Comparison of ENCODE assay signal across 9 mouse cellular contexts in genomic region chr15:102326892-102327291, GRCm38 (mm10). TPM values are rescaled to one million over a fixed set of nuclear protein-coding genes. Genes with fewer than 3 reads are reported as not detected.
DNase-seq lines count a peak whose midpoint lies in the region; ATAC-seq and TF ChIP-seq lines count a peak whose summit lies in the region.
"Had no signal": no experiment of that assay in that cellular context is flagged by ENCODE, and none has a peak within 500 bp of the region (broad histone marks: within the 10 kb centered on the region; RNA-seq: fewer than 3 reads in every experiment).

No protein-coding gene starts in this region.

- TF ChIP-seq CTCF in heart, postnatal 0 days (IDR thresholded peaks at IDR 0.05; ENCODE audit: low read depth): no peak
- TF ChIP-seq CTCF in bone marrow, adult 2 months (IDR thresholded peaks at IDR 0.05; ENCODE audit: control insufficient read depth, insufficient read depth, low read length): no peak
- no peak for TF ChIP-seq CTCF in thymus, adult 2 months (IDR thresholded peaks at IDR 0.05; ENCODE audit: borderline replicate concordance, control insufficient read depth, extremely low read depth, insufficient read depth, low read length, poor library complexity)

- TF ChIP-seq POLR2A in bone marrow, adult 2 months (IDR thresholded peaks at IDR 0.05; ENCODE audit: borderline replicate concordance, control insufficient read depth, low read depth, low read length): no peak
- no peak for TF ChIP-seq POLR2A in thymus, adult 2 months (IDR thresholded peaks at IDR 0.05; ENCODE audit: control insufficient read depth, extremely low read depth, insufficient read depth, low read length, poor library complexity)

- H3K27ac ChIP-seq in heart, postnatal 0 days (ENCODE audit: low read depth): peak overlapping the region; percentile 78; the same call in 1 of the 2 replicates
- no peak overlapping the region for H3K27ac ChIP-seq in bone marrow, adult 2 months (ENCODE audit: control insufficient read depth, insufficient read depth, low read depth, low read length, poor library complexity)
- H3K27ac ChIP-seq in hindbrain, embryonic 14.5 days: no peak overlapping the region
- H3K27ac ChIP-seq in midbrain, embryonic 13.5 days: no peak overlapping the region
- H3K27ac ChIP-seq in thymus, adult 2 months (ENCODE audit: control insufficient read depth, insufficient read depth, low read length): no peak overlapping the region

- TF ChIP-seq EP300 in heart, postnatal 0 days (IDR thresholded peaks at IDR 0.05; ENCODE audit: low read depth): no peak

- no peak for ATAC-seq in heart, postnatal 0 days (ENCODE audit: insufficient read depth, low read depth)
- no peak for ATAC-seq in hindbrain, embryonic 14.5 days (ENCODE audit: low FRiP score)
- no peak for ATAC-seq in midbrain, embryonic 13.5 days

- WGBS in heart, postnatal 0 days: 40% methylated on average over 8 of the region's 8 CpGs
- WGBS in bone marrow, adult 2 months: 35% methylated on average over 8 of the region's 8 CpGs
- WGBS in hindbrain, embryonic 14.5 days: 72% methylated on average over 8 of the region's 8 CpGs
- 74% methylated on average over 8 of the region's 8 CpGs for WGBS in midbrain, embryonic 13.5 days
- WGBS in thymus, adult 2 months: 54% methylated on average over 8 of the region's 8 CpGs

- H3K4me1 ChIP-seq in heart, postnatal 0 days (ENCODE audit: control insufficient read depth, insufficient read depth): peaks cover 10% of the 10 kb centered on the region
- peaks cover 3% of the 10 kb centered on the region; the same call in 1 of the 2 replicates for H3K4me1 ChIP-seq in bone marrow, adult 2 months (ENCODE audit: control insufficient read depth, insufficient read depth, low read length)
- peaks cover 15% of the 10 kb centered on the region for H3K4me1 ChIP-seq in hindbrain, embryonic 14.5 days (replicated peaks; ENCODE audit: control insufficient read depth, insufficient read depth, low read length)
- H3K4me1 ChIP-seq in midbrain, embryonic 13.5 days (replicated peaks): peaks cover 21% of the 10 kb centered on the region
- peaks cover 8% of the 10 kb centered on the region for H3K4me1 ChIP-seq in thymus, adult 2 months (replicated peaks; ENCODE audit: control insufficient read depth, insufficient read depth, low read length)

- H3K4me2 ChIP-seq in heart, postnatal 0 days (ENCODE audit: low read depth, low read length): peak overlapping the region; percentile 65
- H3K4me2 ChIP-seq in hindbrain, embryonic 14.5 days (replicated peaks): peak overlapping the region; percentile 77
- H3K4me2 ChIP-seq in midbrain, embryonic 13.5 days (replicated peaks): peak overlapping the region; percentile 76

- H3K36me3 ChIP-seq in heart, postnatal 0 days (replicated peaks; ENCODE audit: control insufficient read depth, insufficient read depth, low read length): peaks cover 35% of the 10 kb centered on the region
- H3K36me3 ChIP-seq in hindbrain, embryonic 14.5 days (replicated peaks; ENCODE audit: control insufficient read depth, insufficient read depth): peaks cover 40% of the 10 kb centered on the region
- peaks cover 48% of the 10 kb centered on the region for H3K36me3 ChIP-seq in midbrain, embryonic 13.5 days
- 0 out of 2 replicates have a peak, but pooled peaks cover 4% of the 10 kb centered on the region for H3K36me3 ChIP-seq in thymus, adult 2 months (ENCODE audit: control insufficient read depth, insufficient read depth, low read length)

- H3K4me3 ChIP-seq in heart, postnatal 0 days (ENCODE audit: low read depth, low read length): peak overlapping the region; percentile 70
- peak overlapping the region; percentile 99 for H3K4me3 ChIP-seq in bone marrow, adult 2 months (replicated peaks; ENCODE audit: control insufficient read depth, low read depth, low read length)
- H3K4me3 ChIP-seq in hindbrain, embryonic 14.5 days (replicated peaks; ENCODE audit: low read length): peak overlapping the region; percentile 64
- peak overlapping the region; percentile 94 for H3K4me3 ChIP-seq in midbrain, embryonic 13.5 days (replicated peaks)
- H3K4me3 ChIP-seq in thymus, adult 2 months (ENCODE audit: control insufficient read depth, insufficient read depth, low read length): no peak overlapping the region

- H3K27me3 ChIP-seq in heart, postnatal 0 days (ENCODE audit: control insufficient read depth, insufficient read depth, low read length): no peaks in the 10 kb centered on the region
- H3K27me3 ChIP-seq in hindbrain, embryonic 14.5 days (ENCODE audit: control insufficient read depth, insufficient read depth, low read length): no peaks in the 10 kb centered on the region
- no peaks in the 10 kb centered on the region for H3K27me3 ChIP-seq in midbrain, embryonic 13.5 days
- H3K27me3 ChIP-seq in thymus, adult 2 months (ENCODE audit: control insufficient read depth, insufficient read depth, low read length): no peaks in the 10 kb centered on the region
- H3K27me3 ChIP-seq: Patski had no signal

- no peak for DNase-seq in heart, postnatal 0 days (ENCODE audit: low spot score)
- DNase-seq in heart, adult 8-10 months (ENCODE audit: low spot score): no peak
- DNase-seq in hindbrain, embryonic 14.5 days (ENCODE audit: low spot score): no peak
- no peak for DNase-seq in gastrocnemius, adult 18-20 months (ENCODE audit: low spot score)
- DNase-seq in thymus, adult 2 months: no peak
- no peak for DNase-seq in spleen, postnatal 4 days (ENCODE audit: low spot score in 2 of 2)

- no peaks in the 10 kb centered on the region for H3K9me3 ChIP-seq in heart, postnatal 0 days (replicated peaks; ENCODE audit: control insufficient read depth, low read length)
- H3K9me3 ChIP-seq in hindbrain, embryonic 14.5 days (ENCODE audit: control insufficient read depth, low read length): no peaks in the 10 kb centered on the region
- H3K9me3 ChIP-seq in midbrain, embryonic 13.5 days: no peaks in the 10 kb centered on the region

- H3K9ac ChIP-seq in heart, postnatal 0 days (replicated peaks; ENCODE audit: low read depth, low read length): peak overlapping the region; percentile 65
- H3K9ac ChIP-seq in hindbrain, embryonic 14.5 days: peak overlapping the region; percentile 79
- peak overlapping the region; percentile 91 for H3K9ac ChIP-seq in midbrain, embryonic 13.5 days (replicated peaks)

RNA-seq across cellular contexts. Expression of gene Pfdn5, which starts 1.0 kb away (rescaled TPM):
- total RNA-seq in heart, postnatal 0 days (2014; rRNA removed; ENCODE audit: low replicate concordance): 90.7 and 148 TPM in 2 replicates
- 344 and 362 TPM in 2 replicates for polyA plus RNA-seq in heart, postnatal 0 days (2015; fragmentation: Nextera tagmentation; extraction: Ambion mirVana)
- total RNA-seq in heart, adult 8-10 months (2022): 100 to 1,000 TPM; 300 to 347 (median 339) TPM
- 352 and 432 TPM in 2 replicates for polyA plus RNA-seq in bone marrow, adult 2 months (2011; ENCODE audit: insufficient read depth, insufficient read length, low replicate concordance, missing spikeins)
- 518 and 626 TPM in 2 replicates for polyA plus RNA-seq in hindbrain, embryonic 14.5 days (2014; fragmentation: Nextera tagmentation; extraction: Ambion mirVana)
- 472 and 474 TPM in 2 replicates for polyA plus RNA-seq in midbrain, embryonic 13.5 days (2015; fragmentation: Nextera tagmentation; extraction: Ambion mirVana)
- total RNA-seq in gastrocnemius, adult 18-20 months (2021): 100 to 1,000 TPM; 264 to 302 TPM
- polyA plus RNA-seq in thymus, adult 2 months (2012; rRNA removed): 76.0 and 93.2 TPM in 2 replicates

RNA-seq across cellular contexts. Expression of gene Myg1, which starts 4.6 kb away (rescaled TPM):
- total RNA-seq in heart, postnatal 0 days (2014; rRNA removed; ENCODE audit: low replicate concordance): 35.6 and 60.5 TPM in 2 replicates
- polyA plus RNA-seq in heart, postnatal 0 days (2015; fragmentation: Nextera tagmentation; extraction: Ambion mirVana): 39.0 and 41.1 TPM in 2 replicates
- total RNA-seq in heart, adult 8-10 months (2022): 10 to 100 TPM; 23.2 to 24.6 (median 24.5) TPM
- polyA plus RNA-seq in bone marrow, adult 2 months (2011; ENCODE audit: insufficient read depth, insufficient read length, low replicate concordance, missing spikeins): 40.0 and 43.6 TPM in 2 replicates
- 77.4 and 78.4 TPM in 2 replicates for polyA plus RNA-seq in hindbrain, embryonic 14.5 days (2014; fragmentation: Nextera tagmentation; extraction: Ambion mirVana)
- 93.8 and 105 TPM in 2 replicates for polyA plus RNA-seq in midbrain, embryonic 13.5 days (2015; fragmentation: Nextera tagmentation; extraction: Ambion mirVana)
- total RNA-seq in gastrocnemius, adult 18-20 months (2021): 10 to 100 TPM; 12.9 to 20.2 TPM
- polyA plus RNA-seq in thymus, adult 2 months (2012; rRNA removed): 104 and 105 TPM in 2 replicates

RNA-seq across cellular contexts. Expression of gene Aaas, which starts 23.7 kb away (rescaled TPM):
- total RNA-seq in heart, postnatal 0 days (2014; rRNA removed; ENCODE audit: low replicate concordance): 25.9 and 59.6 TPM in 2 replicates
- 18.8 and 20.4 TPM in 2 replicates for polyA plus RNA-seq in heart, postnatal 0 days (2015; fragmentation: Nextera tagmentation; extraction: Ambion mirVana)
- 10 to 100 TPM in 3 of 4 experiments, 1 to 10 TPM in 1; 9.8 to 15.0 (median 12.5) TPM for total RNA-seq in heart, adult 8-10 months (2022)
- 56.6 and 97.9 TPM in 2 replicates for polyA plus RNA-seq in bone marrow, adult 2 months (2011; ENCODE audit: insufficient read depth, insufficient read length, low replicate concordance, missing spikeins)
- 30.7 and 33.8 TPM in 2 replicates for polyA plus RNA-seq in hindbrain, embryonic 14.5 days (2014; fragmentation: Nextera tagmentation; extraction: Ambion mirVana)
- 41.4 and 44.1 TPM in 2 replicates for polyA plus RNA-seq in midbrain, embryonic 13.5 days (2015; fragmentation: Nextera tagmentation; extraction: Ambion mirVana)
- total RNA-seq in gastrocnemius, adult 18-20 months (2021): 10 to 100 TPM in 1 of 2 experiments, 1 to 10 TPM in 1; 6.6 to 11.4 TPM
- 106 and 107 TPM in 2 replicates for polyA plus RNA-seq in thymus, adult 2 months (2012; rRNA removed)

RNA-seq across cellular contexts. Expression of gene Espl1, which starts 30.8 kb away (rescaled TPM):
- total RNA-seq in heart, postnatal 0 days (2014; rRNA removed; ENCODE audit: low replicate concordance): 11.6 and 15.3 TPM in 2 replicates
- polyA plus RNA-seq in heart, postnatal 0 days (2015; fragmentation: Nextera tagmentation; extraction: Ambion mirVana): 2.3 and 3.7 TPM in 2 replicates
- 1 to 10 TPM in 1 of 4 experiments, under 1 TPM in 3; 0.38 to 1.1 (median 0.93) TPM for total RNA-seq in heart, adult 8-10 months (2022)
- 22.9 and 39.8 TPM in 2 replicates for polyA plus RNA-seq in bone marrow, adult 2 months (2011; ENCODE audit: insufficient read depth, insufficient read length, low replicate concordance, missing spikeins)
- 6.8 and 7.0 TPM in 2 replicates for polyA plus RNA-seq in hindbrain, embryonic 14.5 days (2014; fragmentation: Nextera tagmentation; extraction: Ambion mirVana)
- 11.0 and 13.3 TPM in 2 replicates for polyA plus RNA-seq in midbrain, embryonic 13.5 days (2015; fragmentation: Nextera tagmentation; extraction: Ambion mirVana)
- total RNA-seq in gastrocnemius, adult 18-20 months (2021): under 1 TPM; 0.21 to 0.36 TPM
- 51.5 and 55.6 TPM in 2 replicates for polyA plus RNA-seq in thymus, adult 2 months (2012; rRNA removed)

RNA-seq across cellular contexts. Expression of gene Sp7, which starts 40.1 kb away (rescaled TPM):
- not detected in 2 replicates for total RNA-seq in heart, postnatal 0 days (2014; rRNA removed; ENCODE audit: low replicate concordance)
- polyA plus RNA-seq in heart, postnatal 0 days (2015; fragmentation: Nextera tagmentation; extraction: Ambion mirVana): not detected in 2 replicates
- total RNA-seq in heart, adult 8-10 months (2022): not detected
- polyA plus RNA-seq in bone marrow, adult 2 months (2011; ENCODE audit: insufficient read depth, insufficient read length, low replicate concordance, missing spikeins): 3.2 and 3.5 TPM in 2 replicates
- polyA plus RNA-seq in hindbrain, embryonic 14.5 days (2014; fragmentation: Nextera tagmentation; extraction: Ambion mirVana): 0.64 and 0.82 TPM in 2 replicates
- polyA plus RNA-seq in midbrain, embryonic 13.5 days (2015; fragmentation: Nextera tagmentation; extraction: Ambion mirVana): 0.14 and 0.28 TPM in 2 replicates
- not detected for total RNA-seq in gastrocnemius, adult 18-20 months (2021)
- polyA plus RNA-seq in thymus, adult 2 months (2012; rRNA removed): 0.13 and 0.23 TPM in 2 replicates
- polyA plus RNA-seq: Patski had no signal
